In genomic region chr4:131208166-131208565, GRCm38 (mm10) we compare ENCODE assay signal across 21 mouse cellular contexts.
DNase-seq lines count a peak whose midpoint lies in the region; ATAC-seq and TF ChIP-seq lines count a peak whose summit lies in the region.
"Had no signal": no experiment of that assay in that cellular context is flagged by ENCODE, and none has a peak within 500 bp of the region (broad histone marks: within the 10 kb centered on the region; RNA-seq: fewer than 3 reads in every experiment).

No protein-coding gene starts in this region.

- peaks cover 39% of the 10 kb centered on the region for H3K4me1 ChIP-seq in forebrain, embryonic 13.5 days
- no peaks in the 10 kb centered on the region; the same call in 1 of the 2 replicates for H3K4me1 ChIP-seq in forebrain, postnatal 0 days (ENCODE audit: insufficient read depth)
- H3K4me1 ChIP-seq: heart, embryonic 12.5 days; liver, embryonic 15.5 days had no signal

- H3K27me3 ChIP-seq in forebrain, embryonic 13.5 days: no peaks in the 10 kb centered on the region
- no peaks in the 10 kb centered on the region for H3K27me3 ChIP-seq in forebrain, postnatal 0 days (ENCODE audit: insufficient read depth, low read length)
- H3K27me3 ChIP-seq: liver, embryonic 15.5 days had no signal

- H3K9ac ChIP-seq in forebrain, embryonic 13.5 days: no peak overlapping the region
- H3K9ac ChIP-seq in forebrain, postnatal 0 days: no peak overlapping the region
- H3K9ac ChIP-seq: heart, embryonic 12.5 days; liver, embryonic 15.5 days had no signal

- no peak for TF ChIP-seq CTCF in forebrain, postnatal 0 days (IDR thresholded peaks at IDR 0.05; ENCODE audit: low read depth)

- peak overlapping the region; percentile 95 for H3K27ac ChIP-seq in forebrain, embryonic 13.5 days
- H3K27ac ChIP-seq in forebrain, postnatal 0 days (ENCODE audit: low read depth, low read length): no peak overlapping the region
- H3K27ac ChIP-seq: liver, embryonic 15.5 days; stomach, postnatal 0 days had no signal

- no peaks in the 10 kb centered on the region for H3K36me3 ChIP-seq in forebrain, embryonic 13.5 days (ENCODE audit: poor library complexity, severe bottlenecking)
- no peaks in the 10 kb centered on the region for H3K36me3 ChIP-seq in forebrain, postnatal 0 days (ENCODE audit: insufficient read depth)
- H3K36me3 ChIP-seq: G1E; heart, embryonic 12.5 days; liver, embryonic 15.5 days had no signal

- WGBS in forebrain, embryonic 13.5 days: 78% methylated on average over 9 of the region's 9 CpGs
- 66% methylated on average over 9 of the region's 9 CpGs for WGBS in forebrain, postnatal 0 days

- ATAC-seq in forebrain, embryonic 13.5 days: no peak
- no peak for ATAC-seq in forebrain, postnatal 0 days
- ATAC-seq in inflammation-experienced regulatory T-cells, adult 6 months: no peak
- ATAC-seq: CD4-positive, CD25-positive, alpha-beta regulatory T cell, adult 4 months; hindbrain, embryonic 16.5 days; lung, postnatal 0 days; midbrain, embryonic 16.5 days had no signal

- no peak overlapping the region for H3K4me2 ChIP-seq in forebrain, embryonic 13.5 days
- H3K4me2 ChIP-seq in forebrain, postnatal 0 days (ENCODE audit: low read depth): no peak overlapping the region
- H3K4me2 ChIP-seq: heart, embryonic 12.5 days; liver, embryonic 15.5 days had no signal

- H3K9me3 ChIP-seq in forebrain, embryonic 13.5 days (replicated peaks): peaks cover 6% of the 10 kb centered on the region
- H3K9me3 ChIP-seq in forebrain, postnatal 0 days (ENCODE audit: low read length): no peaks in the 10 kb centered on the region
- H3K9me3 ChIP-seq: liver, embryonic 15.5 days had no signal

- peak; percentile 11 for DNase-seq in cerebellum, adult 11 months
- no peak for DNase-seq in cerebellum, postnatal 10 days
- no peak for DNase-seq in forebrain, postnatal 0 days
- peak; percentile 22 to 29 for DNase-seq in left cerebral cortex, adult 18-20 months (ENCODE audit: low spot score in 2 of 2)
- DNase-seq in left cerebral cortex, postnatal 4 days: no peak
- DNase-seq in right cerebral cortex, postnatal 25 days: peak; percentile 65
- DNase-seq: adrenal gland, postnatal 36 days; kidney, adult 18-20 months; kidney, postnatal 14 days; layer of hippocampus, postnatal 36 days; thymus, postnatal 14 days had no signal

- intact Hi-C loops in left cerebral cortex, postnatal 4 days (cut with DNase I): no loop called here

- no peak overlapping the region for H3K4me3 ChIP-seq in forebrain, embryonic 13.5 days
- H3K4me3 ChIP-seq in forebrain, postnatal 0 days (ENCODE audit: low read depth, low read length): no peak overlapping the region
- H3K4me3 ChIP-seq: heart, embryonic 12.5 days; liver, embryonic 15.5 days had no signal

Comparison
In these comparisons a context has a peak if more than half of its experiments do, and no peak if none do; other contexts are left out.
1. DNase-seq: peak in cerebellum, adult 11 months (single experiment), left cerebral cortex, adult 18-20 months (2 of 2) and right cerebral cortex, postnatal 25 days (single experiment); none in cerebellum, postnatal 10 days (0 of 2), forebrain, postnatal 0 days (single experiment) and left cerebral cortex, postnatal 4 days (single experiment).